Mouse (Mus musculus) MEL (cell line): ENCODE measurements at regions not wholly inside any gene's neighbourhood (a gene's known extent, or its start where the extent isn't known, plus 50 kb on each side); places are given as distances from the start of the nearest gene placed in this dataset.

Experiments
- DNase-seq: peaks from one replicate; pipeline ENCODE4 v3.0.0; 2011; ENCODE audit warnings: low read depth, low spot score
- H3K27ac ChIP-seq: 2 replicates; pipeline ENCODE4 v1.5.1; 2012; ENCODE audit warnings: low read depth, mild to moderate bottlenecking, control low read depth, low read length, moderate library complexity; ENCODE audit not compliant: control insufficient read depth
- H3K27me3 ChIP-seq, 2 experiments: fragments of 150-350 bp in 1 of 2; sonication (generic) in 1 of 2; 2 replicates each; pipeline ENCODE4 v1.6.1; 2012; ENCODE audit warnings: low read length in 2 of 2, mild to moderate bottlenecking in 2 of 2, improper control_type of control experiment in 1 of 2, moderate library complexity in 1 of 2; ENCODE audit not compliant: insufficient read depth in 2 of 2, control insufficient read depth in 1 of 2
- H3K36me3 ChIP-seq, 2 experiments: 2 replicates each; pipeline ENCODE4 v1.6.1; 2012 to 2014; ENCODE audit warnings: low read length in 2 of 2, improper control_type of control experiment in 1 of 2, inconsistent platforms in 1 of 2, mild to moderate bottlenecking in 1 of 2; ENCODE audit not compliant: insufficient read depth in 2 of 2, control insufficient read depth in 1 of 2
- H3K4me1 ChIP-seq, 2 experiments: fragments of 150-350 bp in 1 of 2; sonication (generic) in 1 of 2; 2 replicates each; pipeline ENCODE4 v1.6.1; 2012; ENCODE audit warnings: low read length in 2 of 2, improper control_type of control experiment in 1 of 2, mild to moderate bottlenecking in 1 of 2; ENCODE audit not compliant: insufficient read depth in 2 of 2, control insufficient read depth in 1 of 2
- H3K4me3 ChIP-seq, 2 experiments: fragments of 150-350 bp in 1 of 2; sonication (generic) in 1 of 2; 2 replicates each; pipeline ENCODE4 v1.5.1; 2012; ENCODE audit warnings: low read depth in 2 of 2, low read length in 2 of 2, mild to moderate bottlenecking in 2 of 2, moderate library complexity in 2 of 2, control low read depth in 1 of 2, improper control_type of control experiment in 1 of 2; ENCODE audit not compliant: control insufficient read depth in 1 of 2, insufficient read depth in 1 of 2
- H3K79me2 ChIP-seq: 2 replicates; pipeline ENCODE4 v1.6.1; 2012; ENCODE audit warnings: mild to moderate bottlenecking, low read length, moderate library complexity; ENCODE audit not compliant: control insufficient read depth, poor library complexity, insufficient read depth
- H3K9ac ChIP-seq: 2 replicates; pipeline ENCODE4 v1.6.1; 2012; ENCODE audit warnings: low read depth, mild to moderate bottlenecking, control low read depth, low read length, moderate library complexity; ENCODE audit not compliant: control insufficient read depth, poor library complexity, severe bottlenecking
- H3K9me3 ChIP-seq: fragments of 150-350 bp; sonication (generic); replicated peaks from 2 replicates; pipeline ENCODE4 v1.6.1; 2012; ENCODE audit warnings: mild to moderate bottlenecking, low read length, improper control_type of control experiment, moderate library complexity; ENCODE audit not compliant: insufficient read depth
- CTCF ChIP-seq, 3 experiments: IDR thresholded peaks in 2 of 3; conservative IDR thresholded peaks in 1 of 3; 2 replicates each; pipeline ENCODE4 v1.5.1; 2011 to 2012; ENCODE audit warnings: low read length in 3 of 3, low read depth in 2 of 3, mild to moderate bottlenecking in 2 of 3, improper control_type of control experiment in 1 of 3, inconsistent platforms in 1 of 3, mixed read lengths in 1 of 3, moderate library complexity in 1 of 3; ENCODE audit not compliant: control insufficient read depth in 1 of 3, insufficient read depth in 1 of 3, poor library complexity in 1 of 3, severe bottlenecking in 1 of 3
- ELF1 ChIP-seq: IDR thresholded peaks from 2 replicates; pipeline ENCODE4 v1.6.1; 2014; ENCODE audit warnings: low read depth, mild to moderate bottlenecking, inconsistent platforms, low read length, improper control_type of control experiment, moderate library complexity
- ETS1 ChIP-seq: IDR thresholded peaks from 2 replicates; pipeline ENCODE4 v1.6.1; 2012; ENCODE audit warnings: low read depth, mild to moderate bottlenecking, inconsistent platforms, low read length, improper control_type of control experiment, moderate library complexity
- GABPA ChIP-seq: IDR thresholded peaks from 2 replicates; pipeline ENCODE4 v1.6.1; 2012; ENCODE audit warnings: low read depth, mild to moderate bottlenecking, inconsistent platforms, low read length, improper control_type of control experiment, moderate library complexity
- GATA1 ChIP-seq: IDR thresholded peaks from 2 replicates; pipeline ENCODE4 v1.6.1; 2011; ENCODE audit warnings: low read depth, low read length, improper control_type of control experiment
- HCFC1 ChIP-seq: IDR thresholded peaks from 2 replicates; pipeline ENCODE4 v1.6.1; 2012; ENCODE audit warnings: low read depth, mild to moderate bottlenecking, inconsistent platforms, low read length, improper control_type of control experiment, moderate library complexity
- KAT2A ChIP-seq: conservative IDR thresholded peaks from 2 replicates; pipeline ENCODE4 v1.6.1; 2012; ENCODE audit warnings: low read depth, low read length, improper control_type of control experiment, inconsistent platforms
- MAFK ChIP-seq: IDR thresholded peaks from 2 replicates; pipeline ENCODE4 v1.6.1; 2011; ENCODE audit warnings: low read depth, mild to moderate bottlenecking, low read length, improper control_type of control experiment, borderline replicate concordance
- MAX ChIP-seq: IDR thresholded peaks from 2 replicates; pipeline ENCODE4 v1.6.1; 2011; ENCODE audit warnings: low read length, improper control_type of control experiment
- MAZ ChIP-seq: IDR thresholded peaks from 2 replicates; pipeline ENCODE4 v1.6.1; 2012; ENCODE audit warnings: low read depth, mild to moderate bottlenecking, inconsistent platforms, low read length, improper control_type of control experiment
- MYB ChIP-seq: IDR thresholded peaks from 2 replicates; pipeline ENCODE4 v1.6.1; 2011; ENCODE audit warnings: mild to moderate bottlenecking, low read depth, low read length, improper control_type of control experiment
- NELFE ChIP-seq: IDR thresholded peaks from 2 replicates; pipeline ENCODE4 v1.6.1; 2011; ENCODE audit warnings: low read depth, low read length, improper control_type of control experiment
- POLR2A ChIP-seq, 2 experiments: IDR thresholded peaks; 2 replicates each; pipeline ENCODE4 v1.6.1; 2011 to 2012; ENCODE audit warnings: low read length in 2 of 2, mild to moderate bottlenecking in 2 of 2, control low read depth in 1 of 2, improper control_type of control experiment in 1 of 2, low read depth in 1 of 2, moderate library complexity in 1 of 2; ENCODE audit not compliant: control insufficient read depth in 1 of 2, insufficient read depth in 1 of 2, poor library complexity in 1 of 2
- TCF12 ChIP-seq: IDR thresholded peaks from 2 replicates; pipeline ENCODE4 v1.6.1; 2014; ENCODE audit warnings: low read depth, mild to moderate bottlenecking, inconsistent platforms, low read length, improper control_type of control experiment, moderate library complexity
- USF1 ChIP-seq: IDR thresholded peaks from 2 replicates; pipeline ENCODE4 v1.6.1; 2014; ENCODE audit warnings: low read depth, mild to moderate bottlenecking, inconsistent platforms, low read length, improper control_type of control experiment, moderate library complexity
- ZMIZ1 ChIP-seq: IDR thresholded peaks from 2 replicates; pipeline ENCODE4 v1.6.1; 2012; ENCODE audit warnings: low read depth, mild to moderate bottlenecking, inconsistent platforms, low read length, improper control_type of control experiment, moderate library complexity

- Histone ChIP-seq H3K27ac (no peak overlapping the region), H3K9me3 (no peaks in the 10 kb centered on the region), H3K27me3 (no peaks in the 10 kb centered on the region), H3K36me3 (no peaks in the 10 kb centered on the region), H3K4me3 (no peak overlapping the region), H3K9ac (no peak overlapping the region), H3K79me2 (no peaks in the 10 kb centered on the region), H3K4me1 (no peaks in the 10 kb centered on the region)
- DNase-seq = no peak
- TF ChIP-seq NELFE = no peak
These were observed 161.9 kb upstream of the Bcl6 start for GRCm38 (mm10) chr16:24150512-24150911.

GRCm38 (mm10) chr16:24149441-24149840, 160.8 kb upstream of the Bcl6 start:
- H3K36me3 ChIP-seq = no peaks in the 10 kb centered on the region
- no peak overlapping the region for H3K9ac ChIP-seq
- DNase-seq = no peak
- H3K27me3 ChIP-seq = no peaks in the 10 kb centered on the region
- no peaks in the 10 kb centered on the region for H3K9me3 ChIP-seq
- TF ChIP-seq ZMIZ1 (no peak), GATA1 (no peak), HCFC1 (no peak), POLR2A (IDR thresholded peaks at IDR 0.05; ENCODE audit: control insufficient read depth in 1 of 2, insufficient read depth in 1 of 2, low read depth in 1 of 2, low read length in 2 of 2, poor library complexity in 1 of 2) (no peak), TCF12 (no peak), KAT2A (no peak), GABPA (no peak), USF1 (no peak), CTCF (IDR thresholded peaks at IDR 0.05 in 2 of 3, conservative IDR thresholded peaks at IDR 0.05 in 1 of 3; ENCODE audit: control insufficient read depth in 1 of 3, insufficient read depth in 1 of 3, low read depth in 2 of 3, low read length in 3 of 3, poor library complexity in 1 of 3, severe bottlenecking in 1 of 3) (no peak)
- no peak overlapping the region for H3K27ac ChIP-seq
- no peaks in the 10 kb centered on the region for H3K79me2 ChIP-seq
- no peak overlapping the region for H3K4me3 ChIP-seq
- no peaks in the 10 kb centered on the region for H3K4me1 ChIP-seq

DNA sequence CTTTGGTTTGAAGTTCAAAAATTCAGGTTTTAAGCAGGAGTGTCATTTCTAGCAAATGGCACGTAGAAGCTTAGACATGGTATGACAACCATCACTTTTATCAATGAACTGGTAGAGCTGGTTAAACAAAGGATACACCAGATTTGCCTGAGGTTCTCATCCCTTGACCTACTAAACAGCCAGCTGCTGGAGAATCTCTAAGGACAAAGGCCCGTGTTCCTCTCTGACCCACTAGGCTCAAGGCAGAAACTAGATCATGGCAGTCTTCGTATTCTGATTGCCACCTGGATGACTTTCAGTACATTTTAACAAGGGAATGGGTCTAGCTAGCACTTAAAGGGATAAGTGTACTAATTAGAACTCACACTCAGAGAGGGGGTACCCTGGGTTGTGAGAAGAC, 155.2 kb upstream of the Bcl6 start:
- TF ChIP-seq ELF1 = no peak
- no peak for TF ChIP-seq MAZ
- TF ChIP-seq MAFK = no peak
- TF ChIP-seq ETS1 = no peak
- TF ChIP-seq MAX = no peak
- no peak for TF ChIP-seq MYB
- no peaks in the 10 kb centered on the region for H3K4me1 ChIP-seq
- no peaks in the 10 kb centered on the region for H3K9me3 ChIP-seq
- no peak overlapping the region for H3K9ac ChIP-seq
- H3K27me3 ChIP-seq = no peaks in the 10 kb centered on the region
- no peak for DNase-seq
- no peak overlapping the region for H3K27ac ChIP-seq
- no peak overlapping the region for H3K4me3 ChIP-seq
- H3K36me3 ChIP-seq = no peaks in the 10 kb centered on the region
- H3K79me2 ChIP-seq = no peaks in the 10 kb centered on the region
